Mouse (Mus musculus) kidney, adult 11 months (tissue): Measurements from ENCODE around the gene Osbpl2.

Experiments used
- DNase-seq: peaks from one replicate; pipeline ENCODE4 v3.0.0; 2022

Osbpl2 gene

GRCm38 (mm10) chr2:180204501-180204900, 85.4 kb downstream of the Osbpl2 start:
- DNase-seq = no peak

- DNase-seq = no peak
These were observed 86.2 kb downstream of the Osbpl2 start for GRCm38 (mm10) chr2:180205083-180205955.

- no peak for DNase-seq
These were observed 86.8 kb downstream of the Osbpl2 start for GRCm38 (mm10) chr2:180205956-180206280.

- DNase-seq = peak; percentile 73
These were observed 88.7 kb downstream of the Osbpl2 start for GRCm38 (mm10) chr2:180207840-180208239.

DNA sequence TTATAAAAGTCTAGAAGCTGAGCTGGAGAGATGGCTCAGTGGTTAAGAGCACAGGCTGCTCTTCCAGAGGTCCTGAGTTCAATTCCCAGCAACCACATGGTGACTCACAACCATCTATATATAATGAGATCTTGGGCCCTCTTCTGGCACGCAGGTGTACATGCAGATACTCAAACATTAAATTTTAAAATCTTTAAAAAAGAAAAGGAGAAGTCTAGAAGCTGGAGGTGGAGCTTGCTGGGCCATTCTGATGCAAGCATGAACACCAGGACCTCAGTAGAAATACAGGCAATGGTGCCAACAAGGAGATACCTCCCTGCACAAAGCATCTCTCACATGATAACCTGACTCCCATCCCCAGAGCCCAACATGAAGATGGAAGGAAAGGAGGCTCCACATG, 89.9 kb downstream of the Osbpl2 start:
- DNase-seq = no peak

- DNase-seq = no peak
These were observed 93.1 kb downstream of the Osbpl2 start for GRCm38 (mm10) chr2:180212255-180212654.
